Mouse (Mus musculus) hindbrain, embryonic 14.5 days (tissue): Measurements from ENCODE around the gene Top2a. TPM values are rescaled to one million over a fixed set of nuclear protein-coding genes. Genes with fewer than 3 reads are reported as not detected.

ENCODE experiments used
- ATAC-seq: fragments of 200-750 bp; cut with Nextera tagmentation; 2 replicates; pipeline ENCODE4 v1.8.0; 2017; ENCODE audit warnings: moderate number of reproducible peaks, mild to moderate bottlenecking, moderate TSS enrichment, moderate library complexity; ENCODE audit not compliant: low FRiP score
- DNase-seq: peaks from one replicate; pipeline ENCODE4 v3.0.0-alpha.2; 2015; ENCODE audit warnings: low spot score
- H3K27ac ChIP-seq: fragments of 300-500 bp; sonication (generic); 2 replicates; pipeline ENCODE4 v1.5.1; 2014; ENCODE audit warnings: mild to moderate bottlenecking, moderate library complexity
- H3K27me3 ChIP-seq: fragments of 300-500 bp; sonication (generic); 2 replicates; pipeline ENCODE4 v1.6.1; 2014; ENCODE audit warnings: mild to moderate bottlenecking, low read length, mixed read lengths; ENCODE audit not compliant: control insufficient read depth, insufficient read depth
- H3K36me3 ChIP-seq: fragments of 300-500 bp; sonication (generic); replicated peaks from 2 replicates; pipeline ENCODE4 v1.6.1; 2014; ENCODE audit not compliant: control insufficient read depth, insufficient read depth
- H3K4me1 ChIP-seq: fragments of 300-500 bp; sonication (generic); replicated peaks from 2 replicates; pipeline ENCODE4 v1.6.1; 2014; ENCODE audit warnings: antibody characterized with exemption, low read length, mixed read lengths; ENCODE audit not compliant: control insufficient read depth, insufficient read depth
- H3K4me2 ChIP-seq: fragments of 300-500 bp; sonication (generic); replicated peaks from 2 replicates; pipeline ENCODE4 v1.6.1; 2014; ENCODE audit warnings: mild to moderate bottlenecking, moderate library complexity
- H3K4me3 ChIP-seq: fragments of 300-500 bp; sonication (generic); replicated peaks from 2 replicates; pipeline ENCODE4 v1.5.1; 2014; ENCODE audit warnings: mild to moderate bottlenecking, low read length
- H3K9ac ChIP-seq: fragments of 300-500 bp; sonication (generic); 2 replicates; pipeline ENCODE4 v1.6.1; 2014
- H3K9me3 ChIP-seq: fragments of 300-500 bp; sonication (generic); 2 replicates; pipeline ENCODE4 v1.6.1; 2016; ENCODE audit warnings: low read length; ENCODE audit not compliant: control insufficient read depth
- WGBS: fragments of 180-500 bp; shearing (Covaris S2); extraction: QIAGEN DNeasy Blood & Tissue Kit; methylation state at CpG from one replicate; pipeline ENCODE4 v1.1.7; 2014; 5-methylcytosine and 5-hydroxymethylcytosine counted together
- polyA plus RNA-seq: library from polyadenylated mRNA; unstranded; fragments of >200 nt; fragmentation: Nextera tagmentation; extraction: Ambion mirVana; gene quantifications from 2 replicates; pipeline ENCODE4 v1.2.1, GENCODE M21; 2014

Gene Top2a
- polyA plus RNA-seq, 1 experiment from 2014 or later, result 34.2 TPM

- Histone ChIP-seq H3K27me3 (no peaks in the 10 kb centered on the region), H3K27ac (0 out of 2 replicates have a peak overlapping the region, but pooled peaks have one; percentile 45), H3K36me3 (no peaks in the 10 kb centered on the region), H3K4me3 (peak overlapping the region; percentile 52), H3K9me3 (no peaks in the 10 kb centered on the region), H3K9ac (peak overlapping the region; percentile 36), H3K4me1 (no peaks in the 10 kb centered on the region), H3K4me2 (peak overlapping the region; percentile 67)
- WGBS, result 46% methylated on average over 18 of the region's 18 CpGs
- DNase-seq (no peak), ATAC-seq (no peak; the same call in 1 of the 2 replicates)
Observed at GRCm38 (mm10) chr11:99024468-99025134, 612 bp upstream of the Top2a start.

- Histone ChIP-seq H3K36me3 (0 out of 2 replicates have a peak, but pooled peaks cover 3% of the 10 kb centered on the region), H3K4me1 (no peaks in the 10 kb centered on the region), H3K9me3 (no peaks in the 10 kb centered on the region), H3K9ac (peak overlapping the region; percentile 55), H3K4me2 (peak overlapping the region; percentile 67), H3K27me3 (no peaks in the 10 kb centered on the region), H3K4me3 (peak overlapping the region; percentile 52), H3K27ac (no peak overlapping the region)
- no peak for ATAC-seq
- no peak for DNase-seq
- 11% methylated on average over 4 of the region's 4 CpGs for WGBS
Observed at GRCm38 (mm10) chr11:99023094-99023493, 895 bp downstream of the Top2a start.

GRCm38 (mm10) chr11:99022384-99022933, 1.5 kb downstream of the Top2a start:
- ATAC-seq (no peak), DNase-seq (no peak)
- H3K27me3 ChIP-seq, result no peaks in the 10 kb centered on the region
- no peak overlapping the region for H3K9ac ChIP-seq
- H3K4me2 ChIP-seq, result peak overlapping the region; percentile 67; the same call in 1 of the 2 replicates
- H3K9me3 ChIP-seq, result no peaks in the 10 kb centered on the region
- H3K4me3 ChIP-seq, result peak overlapping the region; percentile 52
- H3K4me1 ChIP-seq, result no peaks in the 10 kb centered on the region
- 0 out of 2 replicates have a peak, but pooled peaks cover 9% of the 10 kb centered on the region for H3K36me3 ChIP-seq
- 84% methylated on average over 5 of the region's 5 CpGs for WGBS
- no peak overlapping the region for H3K27ac ChIP-seq

DNA sequence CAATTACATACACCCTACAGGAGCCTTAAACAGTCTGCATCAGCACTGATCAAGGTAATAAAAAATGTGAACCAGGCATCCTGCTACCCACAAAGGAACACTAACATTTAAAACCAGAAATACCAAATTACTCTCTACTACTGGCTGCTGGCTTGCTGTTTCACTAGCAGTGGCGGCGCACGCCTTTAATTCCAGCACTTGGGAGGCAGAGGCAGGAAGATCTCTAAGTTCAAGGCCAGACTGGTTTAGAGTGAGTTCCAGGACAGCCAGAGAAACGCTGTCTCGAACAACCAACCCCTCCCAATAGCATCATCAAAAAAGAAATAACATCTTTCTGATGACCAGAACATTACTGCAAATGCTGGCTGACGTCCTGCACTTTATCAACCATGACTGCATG, 4.1 kb downstream of the Top2a start:
- Histone ChIP-seq H3K4me3 (no peak overlapping the region), H3K9ac (no peak overlapping the region), H3K27me3 (no peaks in the 10 kb centered on the region), H3K4me1 (no peaks in the 10 kb centered on the region), H3K27ac (no peak overlapping the region), H3K36me3 (0 out of 2 replicates have a peak, but pooled peaks cover 10% of the 10 kb centered on the region), H3K9me3 (no peaks in the 10 kb centered on the region), H3K4me2 (no peak overlapping the region)
- 94% methylated on average over 6 of the region's 6 CpGs for WGBS
- DNase-seq (no peak), ATAC-seq (no peak)

DNA sequence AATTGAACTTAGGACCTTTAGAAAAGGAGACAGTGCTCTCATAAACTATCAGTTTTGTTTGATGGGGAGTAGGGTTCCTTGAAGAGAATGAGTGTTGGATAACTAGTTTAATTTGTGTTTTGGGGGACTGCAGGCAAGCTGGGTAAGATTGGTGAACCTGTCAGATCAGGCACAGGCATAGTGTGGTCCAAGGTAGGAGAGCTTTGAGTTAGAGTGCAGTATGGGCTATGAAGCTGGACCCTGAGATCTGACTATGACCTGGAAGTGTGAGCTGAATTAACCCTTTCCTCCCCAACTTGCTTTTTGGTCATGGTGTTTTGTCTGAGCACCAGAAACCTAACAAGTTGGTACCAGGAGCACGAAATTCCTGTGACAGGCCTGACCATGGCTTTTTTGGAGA, 10.1 kb downstream of the Top2a start:
- Histone ChIP-seq H3K27me3 (no peaks in the 10 kb centered on the region), H3K4me1 (no peaks in the 10 kb centered on the region), H3K4me3 (no peak overlapping the region), H3K9me3 (no peaks in the 10 kb centered on the region), H3K27ac (no peak overlapping the region), H3K9ac (no peak overlapping the region), H3K36me3 (peaks cover 13% of the 10 kb centered on the region; the same call in 1 of the 2 replicates), H3K4me2 (no peak overlapping the region)
- WGBS, result 93% methylated on average over 1 of the region's 1 CpGs
- ATAC-seq (no peak), DNase-seq (no peak)

DNA sequence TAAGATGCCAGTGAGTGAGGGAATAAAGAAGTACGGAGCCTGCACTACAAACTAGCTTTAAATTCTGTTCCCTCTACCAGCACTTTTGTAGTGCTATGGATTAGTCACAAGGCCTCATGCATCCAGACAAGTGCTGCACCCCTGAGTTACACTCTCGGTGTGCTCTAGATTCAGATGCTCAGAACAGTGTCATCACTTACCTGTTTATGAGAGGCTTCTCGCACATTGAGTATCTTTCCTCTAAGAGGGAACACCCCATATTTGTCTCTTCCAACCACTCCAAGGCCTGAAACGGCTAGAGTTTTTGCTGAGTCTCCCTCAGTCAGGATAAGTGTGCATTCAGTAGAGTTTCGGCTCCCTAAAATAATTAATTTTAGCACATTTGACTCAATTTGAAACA, 13.3 kb downstream of the Top2a start:
- 97% methylated on average over 5 of the region's 5 CpGs for WGBS
- Histone ChIP-seq H3K4me2 (no peak overlapping the region), H3K27me3 (no peaks in the 10 kb centered on the region), H3K36me3 (peaks cover 3% of the 10 kb centered on the region; the same call in 1 of the 2 replicates), H3K27ac (no peak overlapping the region), H3K9ac (no peak overlapping the region), H3K4me3 (no peak overlapping the region), H3K9me3 (no peaks in the 10 kb centered on the region), H3K4me1 (no peaks in the 10 kb centered on the region)
- DNase-seq, result no peak
- no peak for ATAC-seq

DNA sequence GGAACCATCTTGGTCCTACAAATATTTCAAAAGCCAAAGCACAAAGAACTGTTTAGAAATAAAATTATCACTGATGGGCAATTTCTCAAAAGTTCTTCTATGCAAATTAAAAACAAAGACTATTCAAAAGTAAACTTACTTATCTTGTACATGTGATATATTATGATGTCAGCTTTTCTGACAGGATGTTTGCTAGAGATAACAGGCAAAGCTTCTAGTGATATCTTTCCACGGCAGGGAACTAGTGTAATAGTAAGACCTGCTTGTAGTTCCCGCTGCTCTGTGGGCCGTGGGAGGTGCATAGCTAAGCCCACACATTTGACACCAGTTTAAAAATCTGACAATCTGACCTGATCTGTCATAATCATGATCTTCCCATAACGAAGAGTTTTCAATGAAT, 13.9 kb downstream of the Top2a start:
- Histone ChIP-seq H3K4me3 (no peak overlapping the region), H3K9me3 (no peaks in the 10 kb centered on the region), H3K4me1 (no peaks in the 10 kb centered on the region), H3K4me2 (no peak overlapping the region), H3K27me3 (no peaks in the 10 kb centered on the region), H3K36me3 (peaks cover 3% of the 10 kb centered on the region; the same call in 1 of the 2 replicates), H3K27ac (no peak overlapping the region), H3K9ac (no peak overlapping the region)
- DNase-seq, result no peak
- ATAC-seq, result no peak
- WGBS, result 95% methylated on average over 4 of the region's 4 CpGs

DNA sequence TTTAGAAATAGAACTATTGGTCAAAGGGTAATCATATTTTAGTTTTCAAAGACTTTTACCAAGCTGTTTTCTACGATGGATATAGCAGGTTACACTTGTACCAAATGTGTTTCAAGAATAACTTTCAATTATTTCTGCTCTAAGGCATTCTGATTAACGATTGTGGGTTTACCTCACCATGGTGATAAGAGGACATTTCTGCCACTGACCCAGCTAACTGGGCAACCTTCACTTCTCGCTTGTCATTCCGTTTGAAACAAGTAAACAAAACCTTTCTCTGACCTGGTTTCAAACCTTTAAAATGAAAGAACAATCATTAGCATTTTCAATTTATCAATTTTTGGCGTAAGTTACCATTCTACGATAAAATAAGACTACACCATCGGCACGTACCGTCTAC, 17.2 kb downstream of the Top2a start:
- H3K36me3 ChIP-seq, result peaks cover 3% of the 10 kb centered on the region; the same call in 1 of the 2 replicates
- no peaks in the 10 kb centered on the region for H3K4me1 ChIP-seq
- DNase-seq (no peak), ATAC-seq (no peak)
- H3K9me3 ChIP-seq, result no peaks in the 10 kb centered on the region
- H3K9ac ChIP-seq, result no peak overlapping the region
- WGBS, result 92% methylated on average over 9 of the region's 9 CpGs
- no peak overlapping the region for H3K27ac ChIP-seq
- H3K4me2 ChIP-seq, result no peak overlapping the region
- H3K4me3 ChIP-seq, result no peak overlapping the region
- H3K27me3 ChIP-seq, result no peaks in the 10 kb centered on the region

DNA sequence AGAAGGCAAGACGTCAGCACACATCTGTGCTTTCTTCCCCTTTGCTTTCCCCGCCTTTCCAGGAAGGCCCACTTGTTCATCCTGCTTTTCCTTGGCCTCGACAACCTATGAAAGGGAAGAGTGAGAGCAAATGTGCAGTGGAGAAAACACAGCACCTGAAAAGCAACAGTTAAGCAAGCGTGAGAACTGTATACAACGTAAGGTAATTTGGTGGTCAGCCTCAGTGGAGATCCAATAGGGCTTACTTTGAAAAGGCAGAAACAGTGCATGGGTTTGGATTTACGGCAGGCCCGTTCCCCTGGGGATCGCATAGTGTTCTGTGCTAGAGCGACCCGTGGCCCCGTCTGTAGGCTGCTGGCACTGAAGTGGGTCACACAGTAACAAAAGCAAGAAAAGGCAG, 24.7 kb downstream of the Top2a start:
- no peaks in the 10 kb centered on the region for H3K9me3 ChIP-seq
- H3K27me3 ChIP-seq, result no peaks in the 10 kb centered on the region
- no peaks in the 10 kb centered on the region for H3K4me1 ChIP-seq
- WGBS, result 88% methylated on average over 11 of the region's 11 CpGs
- H3K36me3 ChIP-seq, result no peaks in the 10 kb centered on the region
- DNase-seq, result no peak
- no peak overlapping the region for H3K4me2 ChIP-seq
- no peak for ATAC-seq
- no peak overlapping the region for H3K4me3 ChIP-seq
- H3K27ac ChIP-seq, result no peak overlapping the region
- H3K9ac ChIP-seq, result no peak overlapping the region
